Comparison of ENCODE assay signal across 22 mouse cellular contexts in the genomic region with DNA sequence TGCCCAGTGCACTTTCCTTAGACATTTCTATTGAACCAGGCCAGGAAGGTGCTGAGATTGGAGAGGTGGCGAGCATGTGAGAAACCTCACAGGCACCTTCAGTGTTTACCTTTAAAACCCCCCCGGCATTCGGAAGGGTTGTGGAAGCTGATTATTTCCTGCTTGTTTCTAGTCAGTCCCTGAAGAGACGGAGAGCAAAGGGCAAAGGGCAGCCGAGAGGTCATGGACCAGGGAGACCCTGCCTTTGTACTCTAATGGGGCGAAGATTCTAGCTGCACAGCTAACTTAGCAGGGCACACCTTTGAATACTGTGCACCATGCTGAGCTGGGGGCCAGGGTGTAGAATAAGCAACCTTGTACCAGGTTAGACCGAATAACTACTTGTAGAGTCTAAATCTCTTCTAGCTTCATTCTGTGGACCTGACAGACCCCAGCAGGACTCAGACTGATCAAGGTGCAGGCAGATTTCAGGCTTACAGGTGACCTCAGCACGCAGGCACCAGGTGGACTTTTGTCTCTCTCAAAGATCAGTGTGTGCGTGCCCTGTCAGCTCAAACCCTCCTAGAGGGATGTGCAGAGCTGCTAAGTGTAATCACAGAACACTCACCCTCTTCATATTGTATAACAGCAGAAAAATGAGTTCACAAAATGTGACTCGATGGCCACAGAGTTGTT. TPM values are rescaled to one million over a fixed set of nuclear protein-coding genes. Genes with fewer than 3 reads are reported as not detected.
DNase-seq lines count a peak whose midpoint lies in the region; ATAC-seq lines count a peak whose summit lies in the region.
"Had no signal": no experiment of that assay in that cellular context is flagged by ENCODE, and none has a peak within 500 bp of the region (broad histone marks: within the 10 kb centered on the region; RNA-seq: fewer than 3 reads in every experiment).

No protein-coding gene starts in this region.

- peaks cover 15% of the 10 kb centered on the region for H3K36me3 ChIP-seq in embryonic facial prominence, embryonic 10.5 days (replicated peaks)
- peaks cover 45% of the 10 kb centered on the region for H3K36me3 ChIP-seq in liver, embryonic 12.5 days
- H3K36me3 ChIP-seq: hindbrain, embryonic 12.5 days had no signal

- no peak overlapping the region for H3K4me3 ChIP-seq in embryonic facial prominence, embryonic 10.5 days
- no peak overlapping the region for H3K4me3 ChIP-seq in liver, embryonic 12.5 days
- H3K4me3 ChIP-seq: erythroblast, embryonic 14.5 days; forebrain, embryonic 13.5 days; hindbrain, embryonic 12.5 days had no signal

- H3K27ac ChIP-seq in embryonic facial prominence, embryonic 10.5 days (replicated peaks), result 0 out of 2 replicates have a peak overlapping the region, but pooled peaks have one; percentile 10
- H3K27ac ChIP-seq in liver, embryonic 12.5 days, result no peak overlapping the region
- H3K27ac ChIP-seq: forebrain, embryonic 13.5 days; hindbrain, embryonic 12.5 days had no signal

- H3K4me1 ChIP-seq in embryonic facial prominence, embryonic 10.5 days, result peaks cover 37% of the 10 kb centered on the region
- peaks cover 40% of the 10 kb centered on the region for H3K4me1 ChIP-seq in liver, embryonic 12.5 days
- H3K4me1 ChIP-seq: forebrain, embryonic 13.5 days; hindbrain, embryonic 12.5 days had no signal

- no peak overlapping the region for H3K4me2 ChIP-seq in liver, embryonic 12.5 days
- H3K4me2 ChIP-seq: forebrain, embryonic 13.5 days; hindbrain, embryonic 12.5 days had no signal

- peak; percentile 83 for DNase-seq in embryo, embryonic 10 days (ENCODE audit: low spot score)
- no peak for DNase-seq in embryo, embryonic 11 days
- DNase-seq in kidney, adult 9 months, result peak; percentile 59
- DNase-seq in kidney, postnatal 10 days, result no peak
- peak; percentile 25 for DNase-seq in embryonic facial prominence, embryonic 10.5 days (ENCODE audit: low spot score)
- DNase-seq in adrenal gland, postnatal 25 days, result no peak
- DNase-seq in urinary bladder, postnatal 25 days (ENCODE audit: low spot score), result no peak
- DNase-seq: adrenal gland, postnatal 10 days; cerebellum, adult 11-12 months; cerebellum, postnatal 14 days; gastrocnemius, postnatal 14 days; layer of hippocampus, postnatal 36 days; lung, adult 18-20 months; right cerebral cortex, postnatal 14 days; spleen, adult 18-20 months had no signal

- WGBS in embryonic facial prominence, embryonic 10.5 days, result 36% methylated on average over 10 of the region's 10 CpGs
- WGBS in liver, embryonic 12.5 days (ENCODE audit: insufficient replicate concordance), result 69% methylated on average over 10 of the region's 10 CpGs

- peaks cover 7% of the 10 kb centered on the region for H3K27me3 ChIP-seq in embryonic facial prominence, embryonic 10.5 days (replicated peaks; ENCODE audit: low read depth, poor library complexity, severe bottlenecking)
- no peaks in the 10 kb centered on the region for H3K27me3 ChIP-seq in liver, embryonic 12.5 days (replicated peaks)
- H3K27me3 ChIP-seq: forebrain, embryonic 13.5 days; hindbrain, embryonic 12.5 days had no signal

- no peaks in the 10 kb centered on the region for H3K9me3 ChIP-seq in embryonic facial prominence, embryonic 10.5 days
- H3K9me3 ChIP-seq in liver, embryonic 12.5 days (replicated peaks), result no peaks in the 10 kb centered on the region
- H3K9me3 ChIP-seq: forebrain, embryonic 13.5 days; hindbrain, embryonic 12.5 days had no signal

- H3K9ac ChIP-seq in liver, embryonic 12.5 days, result no peak overlapping the region
- H3K9ac ChIP-seq: forebrain, embryonic 13.5 days; hindbrain, embryonic 12.5 days had no signal

- ATAC-seq in liver, embryonic 12.5 days, result 0 out of 2 replicates have a peak, but pooled peaks have one; percentile 31
- ATAC-seq: activated CD4-positive, CD25-positive, alpha-beta regulatory T cell, adult 4 months; CD4-positive, CD25-positive, alpha-beta regulatory T cell, adult 4 months; forebrain, embryonic 13.5 days; midbrain, embryonic 16.5 days had no signal

RNA-seq across cellular contexts. Expression of gene Ern1, which starts 39.6 kb away (rescaled TPM):
- polyA plus RNA-seq in embryonic facial prominence, embryonic 10.5 days (2016; fragmentation: Nextera tagmentation; extraction: Ambion mirVana), result 5.4 and 5.5 TPM in 2 replicates
- 6.7 and 6.8 TPM in 2 replicates for polyA plus RNA-seq in liver, embryonic 12.5 days (2016; fragmentation: Nextera tagmentation; extraction: Ambion mirVana)
- 107 and 122 TPM in 2 replicates for total RNA-seq in adrenal gland, postnatal 25 days (2021)

Comparison
In these comparisons a context has a peak if more than half of its experiments do, and no peak if none do; other contexts are left out.
1. DNase-seq: peak in embryo, embryonic 10 days (single experiment), kidney, adult 9 months (single experiment) and embryonic facial prominence, embryonic 10.5 days (single experiment); none in embryo, embryonic 11 days (single experiment), kidney, postnatal 10 days (single experiment), adrenal gland, postnatal 25 days (single experiment) and urinary bladder, postnatal 25 days (single experiment).